Mouse (Mus musculus) MEL (cell line): ENCODE measurements around the gene Mmp25.

Source experiments
- CTCF ChIP-seq, 3 experiments: IDR thresholded peaks in 2 of 3; conservative IDR thresholded peaks in 1 of 3; 2 replicates each; pipeline ENCODE4 v1.5.1; 2011 to 2012; ENCODE audit warnings: low read length in 3 of 3, low read depth in 2 of 3, mild to moderate bottlenecking in 2 of 3, improper control_type of control experiment in 1 of 3, inconsistent platforms in 1 of 3, mixed read lengths in 1 of 3, moderate library complexity in 1 of 3; ENCODE audit not compliant: control insufficient read depth in 1 of 3, insufficient read depth in 1 of 3, poor library complexity in 1 of 3, severe bottlenecking in 1 of 3
- EP300 ChIP-seq, 2 experiments: IDR thresholded peaks; 2 replicates each; pipeline ENCODE4 v1.6.1; 2011; ENCODE audit warnings: improper control_type of control experiment in 2 of 2, low read length in 2 of 2, low read depth in 1 of 2, mild to moderate bottlenecking in 1 of 2
- ETS1 ChIP-seq: IDR thresholded peaks from 2 replicates; pipeline ENCODE4 v1.6.1; 2012; ENCODE audit warnings: low read depth, mild to moderate bottlenecking, inconsistent platforms, low read length, improper control_type of control experiment, moderate library complexity
- GATA1 ChIP-seq: IDR thresholded peaks from 2 replicates; pipeline ENCODE4 v1.6.1; 2011; ENCODE audit warnings: low read depth, low read length, improper control_type of control experiment
- HCFC1 ChIP-seq: IDR thresholded peaks from 2 replicates; pipeline ENCODE4 v1.6.1; 2012; ENCODE audit warnings: low read depth, mild to moderate bottlenecking, inconsistent platforms, low read length, improper control_type of control experiment, moderate library complexity
- JUND ChIP-seq: IDR thresholded peaks from 2 replicates; pipeline ENCODE4 v1.6.1; 2011; ENCODE audit warnings: low read depth, mild to moderate bottlenecking, improper control_type of control experiment, low read length
- MAX ChIP-seq: IDR thresholded peaks from 2 replicates; pipeline ENCODE4 v1.6.1; 2011; ENCODE audit warnings: low read length, improper control_type of control experiment
- NELFE ChIP-seq: IDR thresholded peaks from 2 replicates; pipeline ENCODE4 v1.6.1; 2011; ENCODE audit warnings: low read depth, low read length, improper control_type of control experiment
- POLR2A ChIP-seq, 2 experiments: IDR thresholded peaks; 2 replicates each; pipeline ENCODE4 v1.6.1; 2011 to 2012; ENCODE audit warnings: low read length in 2 of 2, mild to moderate bottlenecking in 2 of 2, control low read depth in 1 of 2, improper control_type of control experiment in 1 of 2, low read depth in 1 of 2, moderate library complexity in 1 of 2; ENCODE audit not compliant: control insufficient read depth in 1 of 2, insufficient read depth in 1 of 2, poor library complexity in 1 of 2
- POLR2AphosphoS5 ChIP-seq: IDR thresholded peaks from 2 replicates; pipeline ENCODE4 v1.6.1; 2012; ENCODE audit warnings: low read depth, borderline replicate concordance, mild to moderate bottlenecking, inconsistent platforms, low read length, moderate library complexity, mixed read lengths
- TAL1 ChIP-seq: IDR thresholded peaks from 2 replicates; pipeline ENCODE4 v1.6.1; 2012; ENCODE audit warnings: mild to moderate bottlenecking, inconsistent platforms, low read length, moderate library complexity, mixed read lengths

DNA sequence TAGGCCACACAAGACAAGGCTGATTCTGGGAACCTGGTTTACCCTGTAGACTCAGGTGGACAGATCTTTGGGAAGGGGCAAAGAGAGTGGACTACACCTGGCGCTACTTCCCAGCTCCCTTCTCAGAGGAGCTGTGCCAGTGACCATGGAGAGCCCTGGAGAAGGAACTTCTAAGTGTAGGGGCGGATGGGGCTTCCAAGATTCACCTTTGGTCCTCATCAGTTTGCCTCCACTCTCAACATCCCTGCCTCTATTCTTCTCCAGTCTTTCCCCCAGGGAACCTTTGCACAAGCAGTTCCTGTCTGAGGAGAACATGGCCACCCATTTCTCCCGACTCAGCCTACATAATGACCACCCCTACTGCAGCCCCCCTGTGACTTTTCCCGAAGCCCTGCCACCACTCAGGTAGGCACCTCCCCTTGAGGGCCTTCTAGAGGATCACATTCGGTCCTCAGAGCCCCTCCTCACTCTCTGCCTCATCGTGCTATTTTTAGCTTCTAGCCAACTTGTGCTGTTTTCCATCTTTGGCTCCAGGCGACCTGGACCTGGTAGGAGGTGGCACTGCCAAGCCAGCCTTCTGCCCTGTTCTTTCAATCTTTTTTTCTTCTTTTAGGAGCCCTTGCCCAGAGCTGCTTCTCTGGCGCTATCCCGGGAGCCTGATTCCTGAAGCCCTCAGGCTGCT is 29.3 kb upstream of the Mmp25 start:
- TF ChIP-seq MAX (no peak), CTCF (IDR thresholded peaks at IDR 0.05 in 2 of 3, conservative IDR thresholded peaks at IDR 0.05 in 1 of 3; ENCODE audit: control insufficient read depth in 1 of 3, insufficient read depth in 1 of 3, low read depth in 2 of 3, low read length in 3 of 3, poor library complexity in 1 of 3, severe bottlenecking in 1 of 3) (no peak), POLR2A (IDR thresholded peaks at IDR 0.05; ENCODE audit: control insufficient read depth in 1 of 2, insufficient read depth in 1 of 2, low read depth in 1 of 2, low read length in 2 of 2, poor library complexity in 1 of 2) (no peak), EP300 (IDR thresholded peaks at IDR 0.05; ENCODE audit: low read depth in 1 of 2, low read length in 2 of 2) (no peak), POLR2AphosphoS5 (no peak), TAL1 (no peak), ETS1 (no peak), JUND (no peak), GATA1 (no peak), NELFE (no peak), HCFC1 (no peak)
